Mouse (Mus musculus): Measurements from ENCODE around the gene Sapcd2.
"Not testable (repeated sequence)": the region's sequence is repeated elsewhere in the genome, so short reads cannot be mapped to it uniquely, and the experiment has no call there.

The Sapcd2 gene

DNA sequence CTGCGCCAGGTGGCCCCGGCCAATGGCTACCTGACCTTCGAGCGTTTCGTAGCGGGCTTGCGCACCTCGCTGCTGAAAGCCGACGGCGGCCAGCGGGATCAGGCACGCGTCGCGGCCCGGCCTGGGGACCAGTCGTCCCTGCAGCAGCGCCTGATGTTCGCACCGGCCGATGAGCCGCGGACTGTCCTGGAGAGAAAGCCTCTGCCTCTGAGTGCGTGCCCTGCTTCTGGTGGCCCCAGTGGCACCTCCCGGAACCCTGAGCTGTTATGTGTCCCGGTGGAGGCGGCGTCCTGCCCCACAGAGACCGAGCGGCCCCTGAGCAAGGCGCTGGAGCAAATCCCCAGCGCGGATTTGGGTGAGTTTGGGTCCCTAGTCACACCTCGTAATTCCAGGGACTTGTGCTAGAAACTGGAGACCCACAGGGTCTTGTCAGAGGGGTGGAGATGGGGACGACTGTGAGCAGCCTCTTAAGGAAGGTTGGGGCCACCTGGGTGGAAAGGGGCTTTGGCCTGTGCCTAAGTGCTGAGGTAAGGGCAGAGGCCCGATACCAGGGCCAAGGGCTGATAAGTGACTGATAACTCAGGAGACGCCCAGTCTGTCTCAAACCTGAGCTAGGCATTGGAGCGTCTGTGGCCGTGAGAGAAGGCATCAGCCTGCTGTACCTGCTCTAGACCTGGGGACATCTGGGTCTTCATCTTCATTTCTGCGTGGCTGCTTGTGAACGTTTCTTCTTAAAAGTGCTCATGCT, 697 bp downstream of the Sapcd2 start:
- no peak for DNase-seq (ENCODE audit: low spot score in 2 of 2)

DNA sequence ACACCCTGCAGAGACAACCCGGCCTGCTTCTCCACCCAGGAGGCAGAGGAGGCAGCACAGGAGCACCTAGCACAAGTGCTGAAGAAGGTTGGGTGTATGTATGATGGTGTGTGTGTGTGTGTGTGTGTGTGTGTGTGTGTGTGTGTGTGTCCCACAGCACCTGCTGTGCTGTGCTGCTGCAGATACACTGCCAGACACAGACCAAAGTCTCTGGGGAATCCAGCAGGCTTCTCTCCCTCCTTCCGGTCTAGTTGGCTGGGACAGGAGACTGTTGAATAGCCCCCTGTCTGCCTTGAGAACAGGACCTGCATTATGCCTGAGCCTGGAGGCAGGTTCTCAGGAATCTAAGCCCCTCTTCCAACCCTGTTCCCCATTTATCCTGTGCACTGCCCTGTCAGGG, 1.3 kb downstream of the Sapcd2 start:
- no peak for DNase-seq (ENCODE audit: low spot score in 2 of 2)

DNA sequence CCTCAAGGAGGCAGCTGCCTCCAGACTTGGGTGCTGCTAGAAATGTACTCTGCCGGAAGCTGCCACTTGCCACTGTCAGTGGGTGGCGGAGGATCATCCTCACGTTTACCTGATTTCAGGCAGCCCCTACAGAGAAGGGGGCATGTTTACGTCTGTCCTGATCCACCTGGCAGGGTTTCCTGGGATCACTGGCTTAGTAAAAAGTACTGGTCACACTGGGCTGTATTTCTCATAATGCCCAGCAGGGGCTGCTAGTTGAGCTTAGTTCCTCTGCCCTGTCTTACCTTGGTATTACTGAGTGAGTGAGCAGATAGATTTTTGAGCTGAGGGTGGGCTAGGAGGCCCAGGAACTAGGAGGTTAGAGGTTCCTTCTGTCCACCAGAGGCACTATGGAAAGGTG, 4.5 kb downstream of the Sapcd2 start:
- DNase-seq (ENCODE audit: low spot score in 2 of 2) = peak in 1 of 2 experiments; percentile 57

DNA sequence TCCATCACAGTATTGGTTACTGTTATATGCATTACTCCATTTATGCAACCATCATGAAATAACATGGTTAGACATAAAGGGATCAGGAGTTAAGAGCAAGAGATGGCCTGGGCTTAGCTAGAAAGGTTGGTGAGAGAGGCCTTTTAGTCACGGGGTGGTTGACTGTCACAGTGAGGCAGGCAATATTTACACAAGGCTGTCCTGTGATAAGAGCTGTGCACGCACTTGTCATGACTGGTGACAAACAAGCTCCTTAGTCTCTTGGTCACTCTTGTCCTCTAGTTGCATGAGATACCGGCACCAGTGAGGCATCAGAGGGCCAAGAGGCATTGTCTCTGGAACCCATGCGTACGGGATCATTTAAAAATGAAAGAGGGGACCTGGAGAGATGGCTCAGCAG, 12.4 kb downstream of the Sapcd2 start:
- no peak for DNase-seq (ENCODE audit: low spot score in 2 of 2)

DNA sequence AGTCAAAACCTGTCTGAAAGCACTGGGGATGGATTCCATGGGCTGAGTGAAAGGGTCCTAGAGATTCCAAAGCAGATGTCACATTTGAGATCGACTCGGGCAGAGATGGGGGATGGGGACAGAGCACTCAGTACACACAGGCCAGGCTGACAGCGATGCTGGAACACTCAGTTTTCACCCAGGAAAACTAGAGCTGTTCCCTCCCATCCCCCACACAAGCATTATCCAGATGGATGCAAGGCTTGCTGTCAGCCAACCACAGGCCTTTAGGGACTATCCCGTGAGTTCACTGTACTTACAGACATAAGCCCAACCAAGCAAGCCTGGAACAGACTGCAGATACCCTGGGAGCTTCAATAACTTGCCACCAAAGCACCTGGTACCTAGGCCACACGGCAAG, 19.1 kb downstream of the Sapcd2 start:
- DNase-seq (ENCODE audit: low spot score in 2 of 2) = no peak

DNA sequence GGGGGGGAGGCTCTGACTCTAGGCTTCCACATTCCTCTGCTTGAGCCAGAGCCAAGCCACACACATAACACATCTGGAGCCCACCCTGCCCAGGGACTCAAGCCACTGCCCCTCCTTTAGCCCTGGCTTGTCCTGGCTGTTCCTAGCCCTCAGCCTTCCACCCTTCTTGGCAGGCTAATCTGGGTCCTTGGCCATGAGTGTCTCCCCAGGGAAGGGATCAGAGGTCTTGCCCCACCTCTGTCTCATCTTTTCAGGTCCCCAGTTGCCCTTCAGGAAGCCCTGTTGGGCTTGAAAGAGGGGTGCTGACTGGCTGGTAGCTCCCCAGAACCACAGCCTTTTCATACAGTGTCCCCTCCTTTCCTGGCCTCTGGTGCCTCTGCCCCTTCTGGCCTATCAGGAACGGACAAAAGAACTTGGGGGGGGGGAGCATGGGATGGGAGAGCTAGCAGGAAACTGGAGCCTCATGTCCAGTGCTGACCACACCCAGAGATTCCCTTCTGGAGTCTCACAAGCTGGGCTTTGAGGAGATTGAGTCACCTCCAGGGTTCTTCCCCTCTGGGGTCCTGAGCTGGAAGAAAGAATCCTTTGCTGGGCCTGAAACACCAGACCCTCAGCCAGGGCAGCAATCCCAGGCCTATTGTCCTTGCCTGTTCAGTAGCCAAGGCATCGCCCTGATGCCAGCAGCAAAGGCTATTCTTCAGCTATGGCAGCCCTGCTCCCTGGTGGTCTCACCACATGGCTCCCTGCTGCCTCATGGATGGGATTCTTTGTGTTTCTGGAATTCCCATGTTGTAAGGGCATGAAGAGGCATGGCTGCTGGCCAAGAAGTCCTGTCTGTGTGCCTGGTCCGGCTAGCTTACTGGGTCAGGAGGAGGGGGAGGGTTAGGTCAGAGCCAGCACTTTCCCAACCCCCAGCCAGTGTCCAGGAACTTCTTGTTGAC, 22.4 kb downstream of the Sapcd2 start:
- peak; percentile 24 to 40 for DNase-seq (ENCODE audit: low spot score in 2 of 2)

DNA sequence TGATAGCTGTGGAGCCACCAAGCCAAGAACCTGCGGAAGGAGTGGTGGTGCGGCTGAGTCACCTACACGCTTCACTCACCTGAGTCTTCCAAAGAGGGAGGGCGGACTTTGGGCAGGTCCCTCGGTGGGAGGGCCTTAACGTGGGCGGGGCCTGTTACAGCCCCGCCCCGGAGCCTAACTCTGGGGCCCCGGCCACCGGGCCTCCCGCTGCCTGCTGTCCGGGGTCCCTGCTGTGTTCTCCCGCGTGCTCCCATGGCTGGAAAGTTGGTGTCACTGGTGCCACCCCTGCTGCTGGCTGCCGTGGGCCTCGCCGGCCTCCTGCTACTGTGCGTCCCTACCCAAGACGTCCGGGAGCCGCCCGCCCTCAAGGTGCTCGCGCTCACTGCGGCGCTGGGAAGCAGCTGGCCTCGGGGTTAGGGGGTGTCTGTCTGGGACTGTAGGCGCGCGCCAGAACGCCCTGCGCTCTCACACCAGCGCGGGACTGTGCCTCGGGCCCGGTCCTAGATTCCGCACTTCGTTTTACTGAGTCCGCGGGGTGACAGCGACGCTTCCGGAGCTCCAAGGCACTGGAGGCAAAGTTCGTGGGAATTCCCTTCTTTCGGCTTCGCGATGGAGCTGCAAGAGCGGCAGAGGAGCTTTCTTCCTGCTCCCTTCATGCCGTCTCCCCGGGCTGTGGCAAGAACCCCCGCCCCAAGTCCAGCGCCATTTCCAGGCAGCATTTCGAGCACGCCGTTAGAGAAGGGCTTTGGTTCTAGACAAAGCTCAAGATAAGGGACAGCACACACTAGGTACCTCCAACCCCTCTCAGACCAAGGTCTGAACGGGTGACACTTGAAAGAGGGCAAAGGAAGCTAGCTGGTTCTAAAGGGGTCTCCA, 23.8 kb downstream of the Sapcd2 start, which contains the start of gene Entpd2:
Gene Entpd2, plus strand, starts transcription at position 154 of the 876 bp plus-strand sequence.
- peak; percentile 49 to 51 for DNase-seq (ENCODE audit: low spot score in 2 of 2)

DNA sequence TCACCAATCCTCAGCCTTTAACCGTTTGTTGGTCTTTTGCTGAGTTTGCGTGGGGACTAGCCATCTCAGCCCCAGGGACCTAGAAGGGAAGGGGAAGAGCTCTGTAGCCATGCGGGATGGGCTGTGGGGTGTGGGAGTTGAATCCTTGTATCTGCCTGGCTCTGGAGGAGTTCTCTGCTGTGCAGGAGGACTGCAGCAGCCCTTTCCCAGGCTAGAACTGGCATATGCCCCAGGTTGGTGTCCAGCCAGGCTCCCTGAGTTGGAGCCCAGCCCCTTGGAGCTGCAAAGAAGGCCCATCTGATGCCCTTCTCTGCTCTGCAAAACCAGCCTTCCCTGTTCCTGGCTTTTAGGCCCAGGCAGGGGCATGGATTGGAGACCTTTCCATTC, 24.5 kb downstream of the Sapcd2 start:
- peak in 1 of 2 experiments; percentile 45 for DNase-seq (ENCODE audit: low spot score in 2 of 2)

DNA sequence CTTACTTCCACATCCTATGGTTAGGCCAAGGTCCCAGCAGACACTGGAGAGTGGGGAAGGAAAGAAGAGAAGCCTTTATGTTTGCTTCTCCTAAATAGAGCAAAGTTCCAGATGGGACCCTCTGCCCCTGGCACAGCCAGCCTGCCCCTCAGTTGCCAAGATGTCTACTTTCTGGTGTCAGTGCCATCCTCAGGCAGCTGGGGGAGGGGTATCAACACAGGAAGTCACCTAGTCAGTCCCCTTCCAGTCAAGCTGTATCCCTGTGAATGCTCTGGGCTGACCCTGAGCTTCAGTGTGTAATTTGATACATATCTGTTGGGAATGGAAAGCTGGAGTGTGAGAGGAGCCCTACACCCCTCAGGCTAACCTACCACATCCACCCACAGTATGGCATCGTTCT, 24.9 kb downstream of the Sapcd2 start:
- DNase-seq (ENCODE audit: low spot score in 2 of 2) = no peak

DNA sequence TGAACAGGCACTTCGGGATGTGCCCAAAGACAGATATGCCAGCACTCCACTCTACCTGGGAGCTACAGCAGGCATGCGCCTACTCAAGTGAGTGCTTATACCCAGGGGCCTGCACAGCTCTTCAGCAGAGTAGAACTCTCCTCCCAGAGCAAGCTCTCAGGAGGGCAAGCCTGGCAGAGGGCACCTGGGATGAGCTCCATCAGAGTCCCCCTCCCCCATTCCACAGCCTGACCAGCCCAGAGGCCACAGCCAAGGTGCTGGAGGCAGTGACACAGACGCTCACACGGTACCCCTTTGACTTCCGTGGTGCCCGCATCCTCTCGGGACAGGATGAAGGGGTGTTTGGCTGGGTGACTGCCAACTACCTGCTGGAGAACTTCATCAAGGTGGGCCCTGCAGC, 25.9 kb downstream of the Sapcd2 start:
- no peak for DNase-seq (ENCODE audit: low spot score in 2 of 2)

DNA sequence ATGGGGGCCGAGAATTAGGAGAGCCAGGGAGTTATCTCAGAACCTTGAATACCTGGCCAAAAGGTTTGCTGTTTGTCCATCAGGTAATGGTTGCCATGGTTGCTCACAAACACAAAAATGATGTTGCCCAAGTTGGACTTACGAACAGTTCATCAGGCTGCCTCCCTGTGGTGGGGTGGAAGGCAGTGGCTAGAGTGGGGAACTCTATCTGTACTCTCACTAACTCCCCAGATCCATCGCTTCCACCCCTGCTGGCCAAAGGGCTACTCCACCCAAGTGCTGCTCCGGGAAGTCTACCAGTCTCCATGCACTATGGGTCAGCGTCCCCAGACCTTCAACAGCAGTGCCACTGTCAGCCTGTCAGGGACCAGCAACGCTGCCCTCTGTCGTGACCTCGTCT, 26.9 kb downstream of the Sapcd2 start, which contains the start of gene Npdc1:
Gene Npdc1, plus strand, starts transcription at position 301 of the 400 bp plus-strand sequence.
- DNase-seq (ENCODE audit: low spot score in 2 of 2) = no peak

DNA sequence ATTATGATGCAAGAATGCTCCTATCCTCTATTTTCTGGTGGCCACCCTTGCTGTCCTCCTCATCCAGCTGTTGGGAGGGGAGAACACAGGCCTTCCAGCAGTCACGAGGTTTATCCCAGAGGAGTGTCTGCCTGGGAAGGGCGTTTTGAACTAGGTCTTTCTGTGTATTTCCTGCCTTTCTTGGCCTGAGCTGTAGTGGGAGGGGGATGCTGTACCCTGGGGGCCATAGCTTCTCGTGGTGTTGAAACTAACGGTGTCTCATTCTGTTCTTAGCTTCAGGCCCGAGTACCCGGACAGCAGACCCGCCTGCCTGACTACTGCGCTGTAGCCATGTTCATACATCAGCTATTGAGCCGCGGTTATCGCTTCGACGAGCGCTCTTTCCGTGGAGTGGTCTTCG, 28.2 kb downstream of the Sapcd2 start:
- peak in 1 of 2 experiments; percentile 53 for DNase-seq (ENCODE audit: low spot score in 2 of 2)

DNA sequence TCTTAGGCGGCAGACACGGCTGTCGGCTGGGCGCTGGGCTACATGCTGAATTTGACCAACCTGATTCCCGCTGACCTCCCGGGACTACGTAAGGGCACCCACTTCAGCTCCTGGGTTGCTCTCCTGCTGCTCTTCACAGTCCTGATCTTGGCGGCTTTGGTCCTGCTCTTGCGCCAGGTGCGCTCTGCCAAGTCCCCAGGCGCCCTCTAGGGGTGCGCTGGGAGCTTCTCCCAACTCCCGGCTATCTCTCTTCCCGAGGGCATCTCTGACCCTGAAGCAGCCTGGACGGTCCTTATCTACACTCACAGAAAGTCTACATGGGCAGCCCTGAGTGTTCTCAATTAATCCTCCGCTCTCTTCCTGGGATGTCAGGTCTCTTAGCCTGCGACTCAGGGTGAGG, 28.6 kb downstream of the Sapcd2 start:
- DNase-seq (ENCODE audit: low spot score in 2 of 2) = peak; percentile 47 to 68

DNA sequence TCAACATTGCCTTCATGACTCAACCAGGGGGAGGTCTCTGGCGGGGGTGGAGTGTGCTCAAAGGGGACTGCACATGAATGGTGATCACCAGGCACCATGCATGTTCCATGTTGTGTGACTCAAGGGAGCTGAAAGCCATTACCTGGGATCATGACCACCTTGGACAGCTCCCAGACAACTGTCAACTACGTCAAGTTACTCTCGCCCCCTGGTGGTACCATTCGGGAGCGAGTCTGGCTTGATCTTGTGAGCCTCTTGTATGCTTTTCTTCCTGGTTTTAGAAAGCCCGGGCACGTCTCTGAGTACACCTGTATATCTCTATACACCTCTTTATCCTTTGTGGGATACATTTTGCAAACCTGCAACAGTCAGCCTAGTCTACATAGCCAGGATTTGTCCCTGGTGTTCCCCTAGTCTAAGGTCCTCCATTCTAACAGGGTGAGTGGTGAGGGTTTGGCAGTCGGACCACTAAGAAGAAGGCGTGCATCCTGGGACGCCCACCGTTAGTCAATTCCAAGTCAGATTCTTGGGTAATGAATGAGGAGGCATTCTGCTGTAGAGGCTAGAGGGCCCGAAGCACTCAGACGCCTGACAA, 30.4 kb downstream of the Sapcd2 start:
- peak; percentile 61 to 76 for DNase-seq (ENCODE audit: low spot score in 2 of 2)

DNA sequence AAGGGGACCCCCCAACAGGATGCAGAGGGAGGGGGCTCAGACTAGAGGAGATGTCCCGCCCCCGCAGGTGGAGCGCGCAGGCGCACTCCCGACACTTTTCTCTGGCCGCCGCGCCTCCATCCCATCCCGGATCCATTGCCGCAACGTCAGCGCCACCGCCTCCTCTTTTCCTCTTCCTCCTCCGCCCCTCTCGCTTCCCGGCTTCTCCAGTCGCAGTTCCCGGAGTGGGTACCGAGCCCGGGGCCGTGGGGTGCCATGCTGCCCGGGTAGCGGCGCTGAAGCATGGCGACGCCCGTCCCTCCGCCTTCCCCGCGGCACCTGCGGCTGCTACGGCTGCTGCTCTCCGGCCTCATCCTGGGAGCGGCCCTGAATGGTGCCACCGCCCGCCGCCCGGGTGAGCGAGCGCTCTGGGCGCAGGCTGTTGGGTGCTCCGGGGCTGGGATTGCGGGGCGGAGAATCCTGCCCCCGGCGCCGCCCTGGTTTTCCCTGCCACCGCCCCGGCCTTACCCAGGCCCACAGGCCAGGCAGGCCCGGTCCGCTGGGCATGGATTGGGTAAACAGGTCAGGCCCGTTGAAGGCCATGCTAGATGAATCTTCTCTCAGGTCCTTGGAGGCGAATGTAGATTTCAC, 31.0 kb downstream of the Sapcd2 start:
- peak; percentile 50 to 64 for DNase-seq (ENCODE audit: low spot score in 2 of 2)

DNA sequence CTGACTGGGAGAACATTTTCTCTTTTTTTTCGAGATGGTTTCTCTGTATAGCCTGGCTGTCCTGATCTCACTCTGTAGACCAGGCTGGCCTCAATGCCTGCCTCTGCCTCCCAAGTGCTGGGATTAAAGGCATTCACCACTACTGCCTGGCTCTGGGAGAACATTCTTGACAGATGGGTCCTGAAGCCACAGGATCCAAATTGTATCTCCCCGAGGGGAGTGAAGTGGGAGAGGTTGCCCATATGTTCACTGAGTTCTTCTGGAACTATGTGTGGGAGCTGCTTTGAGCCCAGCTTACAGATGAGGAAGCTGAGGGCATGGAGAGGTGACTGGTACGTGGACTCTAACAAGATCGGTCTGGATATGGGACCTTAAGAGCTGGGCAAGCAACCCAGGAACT, 31.9 kb downstream of the Sapcd2 start:
- no peak for DNase-seq (ENCODE audit: low spot score in 2 of 2)

DNA sequence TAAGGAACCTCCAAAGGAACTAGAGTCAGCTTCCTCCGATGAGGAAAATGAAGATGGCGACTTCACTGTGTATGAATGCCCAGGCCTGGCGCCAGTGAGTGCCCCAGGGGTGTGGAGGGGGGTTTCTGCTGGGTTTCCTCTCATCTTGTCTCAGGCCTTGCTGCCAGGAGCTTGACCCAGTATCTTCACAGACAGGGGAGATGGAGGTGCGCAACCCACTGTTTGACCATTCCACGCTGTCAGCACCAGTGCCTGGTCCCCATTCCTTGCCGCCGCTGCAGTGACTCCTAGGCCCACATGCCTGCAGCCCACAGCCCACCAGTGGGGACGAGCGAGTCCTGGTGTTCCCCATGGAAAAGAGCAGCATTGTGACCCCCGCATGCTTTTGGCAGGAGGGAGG, 36.8 kb downstream of the Sapcd2 start:
- no peak for DNase-seq (ENCODE audit: low spot score in 2 of 2)

DNA sequence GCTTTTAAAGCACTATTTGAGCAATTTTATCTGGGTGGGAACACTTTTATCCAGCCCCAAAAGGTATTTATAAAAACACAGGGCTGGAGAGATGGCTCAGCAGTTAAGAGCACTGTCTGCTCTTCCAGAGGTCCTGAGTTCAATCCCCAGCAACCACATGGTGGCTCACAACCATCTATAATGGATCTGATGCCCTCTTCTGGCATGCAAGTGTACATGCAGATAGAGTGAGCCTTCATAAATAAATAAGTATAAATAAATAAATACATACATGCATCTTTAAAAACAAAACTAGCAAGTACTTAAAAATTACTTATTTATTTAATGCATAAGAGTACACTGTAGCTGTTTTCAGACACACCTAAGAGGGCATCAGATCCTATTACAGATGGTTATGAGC, 41.3 kb downstream of the Sapcd2 start:
- DNase-seq (ENCODE audit: low spot score in 2 of 2) = not testable (repeated sequence)

DNA sequence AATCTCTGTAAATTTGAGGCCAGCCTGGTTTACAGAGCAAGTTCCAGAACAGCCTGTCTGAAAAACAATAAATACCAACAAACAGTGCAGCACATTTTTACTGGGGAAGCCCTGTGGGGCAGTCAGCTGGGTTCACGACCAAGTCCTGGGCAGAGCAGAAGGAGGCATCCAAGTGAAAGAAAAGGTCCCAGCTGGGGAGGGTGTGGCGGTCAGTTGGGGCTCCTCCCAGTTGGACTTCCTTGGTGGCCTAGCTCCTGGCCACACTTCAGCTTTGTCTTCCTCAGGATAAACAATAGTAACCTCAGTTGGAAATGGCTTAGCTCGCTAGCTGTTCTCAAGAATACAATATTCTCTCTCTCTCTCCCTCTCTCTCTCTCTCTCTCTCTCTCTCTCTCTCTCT, 45.3 kb downstream of the Sapcd2 start:
- DNase-seq (ENCODE audit: low spot score in 2 of 2) = peak in 1 of 2 experiments; percentile 42

DNA sequence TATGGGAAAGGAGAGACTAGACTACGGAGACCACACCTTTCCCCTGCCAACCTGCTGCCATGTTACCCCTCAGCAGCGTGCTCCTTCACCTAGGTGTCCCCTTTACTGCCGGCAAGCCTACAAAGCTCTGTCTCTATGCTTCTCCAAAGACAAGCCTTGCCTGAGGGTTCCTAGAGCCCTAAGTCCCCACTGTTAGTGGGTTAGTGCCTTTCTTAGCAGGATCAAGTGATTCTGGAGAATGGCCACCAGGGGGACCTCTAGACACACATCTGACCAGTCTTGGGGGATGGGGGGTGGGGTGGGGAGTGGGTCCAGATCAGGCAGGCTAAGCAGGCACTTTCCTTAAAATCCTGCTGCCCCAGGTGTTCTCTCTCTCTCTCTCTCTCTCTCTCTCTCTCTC, 49.8 kb downstream of the Sapcd2 start:
- no peak for DNase-seq (ENCODE audit: low spot score in 2 of 2)
